Mouse (Mus musculus) 3T3-L1 (cell line): ENCODE measurements at regions not wholly inside any gene's neighbourhood (a gene's known extent, or its start where the extent isn't known, plus 50 kb on each side); places are given as distances from the start of the nearest gene placed in this dataset.

Source experiments
- DNase-seq: peaks from one replicate; pipeline ENCODE4 v3.0.0-alpha.2; 2015; ENCODE audit warnings: low read depth, low spot score

DNA sequence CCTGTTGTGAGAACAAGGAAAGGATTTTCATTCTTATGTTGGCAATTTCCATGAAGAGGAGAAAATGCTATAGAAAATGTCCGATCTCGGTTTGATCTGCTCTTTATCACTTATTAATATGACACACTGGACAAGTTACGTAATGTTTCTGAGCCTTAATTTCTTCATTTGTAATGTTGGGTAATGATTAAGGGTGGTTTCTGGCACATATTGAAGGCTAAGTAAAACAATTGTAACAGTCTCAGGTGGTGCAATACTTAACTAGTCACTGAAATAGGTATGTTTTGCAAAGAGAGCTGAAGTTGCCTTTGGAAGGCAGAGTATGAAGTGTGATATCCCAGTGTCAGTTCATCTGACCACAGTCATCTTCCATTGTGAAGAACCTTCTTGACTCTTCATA, 1427.2 kb upstream of the A1bg start:
- DNase-seq: no peak

DNA sequence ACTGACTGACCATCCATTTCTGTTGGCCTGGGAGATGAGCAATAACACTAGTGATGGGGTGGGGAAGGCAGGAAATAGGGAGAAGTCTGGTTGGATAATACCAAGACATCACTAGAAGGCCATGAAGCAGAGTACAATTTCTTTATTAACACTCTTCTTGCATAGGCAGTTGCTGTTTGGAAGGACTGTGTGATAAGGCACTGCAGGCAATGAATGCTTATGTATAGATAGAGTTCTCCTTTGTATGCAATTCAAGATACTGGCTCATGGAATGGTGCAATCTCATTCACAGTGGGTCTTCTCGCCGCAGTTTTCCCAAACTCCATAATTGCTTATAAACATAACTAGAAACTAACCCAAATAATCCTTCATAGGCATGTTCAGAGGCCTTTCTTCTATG, 1426.1 kb upstream of the A1bg start:
- DNase-seq: no peak

DNA sequence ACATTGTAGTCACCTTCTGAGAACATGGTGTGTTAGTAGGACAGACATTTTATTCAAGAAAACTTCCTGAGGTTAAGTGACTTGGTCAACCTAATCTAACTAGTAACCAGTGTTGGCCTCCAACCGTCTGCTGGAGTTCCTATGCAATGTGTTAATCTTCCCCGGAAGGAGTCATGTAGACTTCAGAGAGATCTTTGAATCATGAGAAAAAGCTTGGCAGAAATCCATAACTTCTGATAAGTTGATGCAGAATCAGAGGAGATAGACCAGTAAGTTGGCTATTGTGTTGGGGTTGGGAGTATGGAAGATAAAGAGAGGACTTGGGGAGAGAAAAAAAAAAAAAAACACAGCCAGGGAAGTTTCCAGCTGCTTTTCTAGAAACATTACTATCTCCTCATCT, 1424.9 kb upstream of the A1bg start:
- no peak for DNase-seq

DNA sequence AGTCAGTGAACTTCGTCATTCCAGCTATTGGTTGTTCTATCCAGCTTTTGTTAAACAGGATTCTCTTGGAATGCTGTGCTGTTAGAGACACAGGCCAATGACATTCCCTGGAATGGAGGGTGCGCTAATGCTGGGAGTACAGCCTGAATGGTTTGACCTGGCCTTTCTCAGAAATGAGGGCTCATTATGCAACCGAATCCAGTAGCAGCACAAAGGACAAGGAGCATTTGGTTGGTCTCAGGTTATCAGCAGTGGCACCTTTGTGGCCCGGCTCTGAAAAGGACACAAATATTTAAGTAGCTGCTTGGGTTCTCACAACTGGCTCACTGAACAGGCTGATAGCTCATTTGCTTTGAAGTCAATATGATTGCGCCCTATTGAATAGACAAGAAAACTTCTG, 1423.1 kb upstream of the A1bg start:
- DNase-seq: no peak

DNA sequence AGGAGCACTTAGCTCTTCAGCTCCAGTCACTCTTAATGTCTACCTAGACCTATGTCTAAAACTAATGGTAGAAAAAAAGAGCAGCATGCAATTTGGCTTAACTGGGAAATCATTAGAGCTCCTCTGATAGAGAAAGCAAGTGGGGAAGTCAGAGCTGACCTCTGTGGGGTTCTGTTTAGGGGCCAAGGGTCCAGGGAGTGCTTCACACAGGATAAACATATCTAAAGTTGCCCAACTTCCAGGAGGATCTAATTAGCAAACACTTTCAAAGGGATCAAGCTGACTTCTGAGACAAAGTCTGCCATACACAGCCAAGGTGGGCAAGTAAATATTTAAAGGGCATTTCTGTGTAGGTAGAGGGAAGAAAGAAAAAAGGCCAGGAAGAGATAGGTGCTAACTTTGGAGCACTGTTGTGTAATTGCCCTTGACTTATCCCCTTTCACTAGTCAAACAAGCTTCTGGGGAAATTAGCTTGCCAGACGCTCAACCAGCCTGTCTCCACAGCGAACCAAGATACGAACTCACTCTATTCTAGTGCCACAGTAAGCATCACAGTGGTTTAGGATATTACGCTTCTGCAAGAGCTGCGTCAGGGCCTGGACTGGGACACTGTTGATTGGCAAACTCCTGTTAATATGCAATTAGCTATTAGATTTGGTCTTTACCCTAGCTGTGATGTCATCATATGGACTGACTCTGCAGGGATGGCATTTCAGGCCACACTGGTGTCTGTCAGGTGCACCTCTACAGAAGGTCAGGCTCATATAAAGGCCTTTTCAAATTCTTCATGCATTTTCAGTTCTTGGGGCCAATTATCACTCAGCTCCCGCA, 1413.9 kb upstream of the A1bg start:
- DNase-seq: no peak

DNA sequence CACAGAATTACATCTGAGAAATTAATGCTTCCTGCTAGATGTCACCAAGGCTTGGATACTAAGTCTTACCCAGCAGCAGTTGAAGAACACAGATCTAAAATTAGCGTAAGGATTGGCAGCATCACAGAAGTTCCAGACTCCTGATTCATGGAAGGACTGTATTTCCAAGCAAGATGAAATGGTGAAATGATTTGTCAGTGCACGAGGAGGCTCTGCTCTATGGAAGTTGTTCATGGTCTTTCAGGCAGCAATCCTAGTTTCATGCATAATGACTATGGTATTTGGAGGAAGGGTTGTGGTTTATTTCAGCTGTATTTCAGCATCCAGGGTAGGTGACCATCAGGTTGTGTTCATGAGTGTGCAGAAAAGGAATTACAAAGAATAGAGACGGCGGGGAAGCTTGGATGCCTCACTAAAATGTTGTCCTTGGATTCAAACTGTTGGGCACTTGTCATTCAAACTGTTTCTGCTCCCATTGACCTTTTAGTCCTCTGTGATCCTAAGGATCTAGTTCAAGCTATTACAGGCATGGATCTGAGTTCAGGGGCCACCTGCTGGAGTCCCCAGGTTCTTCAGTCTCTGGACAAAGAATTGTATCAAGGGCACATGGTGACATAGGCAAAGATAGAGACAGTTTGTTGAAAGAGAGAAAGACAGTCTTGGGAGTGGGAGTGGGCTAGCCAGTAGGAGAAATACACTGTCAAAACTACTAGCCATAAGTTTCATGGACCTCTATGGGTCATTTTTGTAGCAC, 1411.6 kb upstream of the A1bg start:
- DNase-seq: peak; percentile 91

DNA sequence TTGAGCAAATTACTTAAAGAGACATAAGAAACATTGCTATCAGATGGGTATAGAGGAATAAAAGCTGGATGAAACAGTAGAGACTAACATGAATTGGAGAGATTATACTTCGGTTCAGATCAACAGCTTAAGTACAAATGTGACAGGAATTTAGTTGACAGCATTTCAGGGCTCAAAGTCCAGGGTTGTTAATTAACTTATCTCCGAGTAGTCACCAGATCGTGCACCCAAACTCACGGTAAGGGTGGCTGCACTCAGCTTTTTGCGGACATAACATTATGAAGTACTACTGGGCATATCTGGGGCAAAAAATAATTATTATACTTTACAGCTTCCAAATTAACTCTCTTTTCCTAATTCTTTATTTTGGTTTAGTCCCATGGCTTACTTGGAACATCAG, 1409.3 kb upstream of the A1bg start:
- no peak for DNase-seq

DNA sequence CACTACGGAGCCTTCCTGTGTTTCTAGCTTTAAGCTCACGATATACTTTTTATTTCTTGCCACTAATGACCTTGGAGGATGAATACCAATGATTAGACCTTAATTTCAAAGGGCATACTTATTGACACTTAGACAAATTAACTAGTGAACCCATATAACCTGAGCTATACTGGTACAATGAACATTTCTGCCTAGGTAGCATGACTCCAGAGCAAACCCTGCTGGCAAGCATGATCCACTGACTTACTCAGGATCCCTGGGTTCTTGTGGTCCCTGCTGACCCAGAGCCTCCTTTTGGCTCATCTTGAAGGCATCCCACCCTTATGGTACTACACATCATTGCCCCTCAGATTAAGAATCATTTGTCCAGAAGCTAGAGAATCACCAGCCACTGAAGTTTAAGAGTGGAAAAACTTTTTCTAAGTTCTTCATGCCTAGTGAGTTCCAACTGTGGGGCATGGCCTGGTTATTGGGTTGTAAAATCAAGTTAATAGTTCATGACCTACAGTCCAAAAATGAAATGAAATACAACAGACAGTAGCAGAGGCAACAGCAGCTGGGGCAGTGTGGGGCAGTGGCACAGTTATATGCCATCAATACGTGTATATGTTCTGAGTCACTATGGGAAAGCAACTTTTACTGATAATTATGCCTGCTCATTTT, 1408.5 kb upstream of the A1bg start:
- DNase-seq: no peak

DNA sequence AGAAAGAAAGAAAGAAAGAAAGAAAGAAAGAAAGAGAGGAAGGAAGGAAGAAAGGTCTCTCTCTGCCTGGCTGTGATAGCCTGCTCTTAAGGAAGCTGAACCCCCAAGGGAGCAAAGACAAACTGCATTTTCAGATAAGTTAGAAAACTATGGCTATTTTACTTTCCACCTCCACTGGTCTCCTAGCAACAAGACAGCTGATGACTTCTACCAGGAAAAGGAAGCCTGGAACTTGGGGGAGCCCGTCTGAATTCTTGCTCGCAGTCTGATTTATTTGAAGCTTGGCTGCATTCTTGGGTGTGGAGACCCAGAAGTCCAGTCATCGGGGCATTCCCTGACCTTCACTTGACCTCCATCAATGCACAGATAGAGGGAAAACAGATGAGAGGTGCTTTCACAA, 1406.1 kb upstream of the A1bg start:
- peak; percentile 89 for DNase-seq

DNA sequence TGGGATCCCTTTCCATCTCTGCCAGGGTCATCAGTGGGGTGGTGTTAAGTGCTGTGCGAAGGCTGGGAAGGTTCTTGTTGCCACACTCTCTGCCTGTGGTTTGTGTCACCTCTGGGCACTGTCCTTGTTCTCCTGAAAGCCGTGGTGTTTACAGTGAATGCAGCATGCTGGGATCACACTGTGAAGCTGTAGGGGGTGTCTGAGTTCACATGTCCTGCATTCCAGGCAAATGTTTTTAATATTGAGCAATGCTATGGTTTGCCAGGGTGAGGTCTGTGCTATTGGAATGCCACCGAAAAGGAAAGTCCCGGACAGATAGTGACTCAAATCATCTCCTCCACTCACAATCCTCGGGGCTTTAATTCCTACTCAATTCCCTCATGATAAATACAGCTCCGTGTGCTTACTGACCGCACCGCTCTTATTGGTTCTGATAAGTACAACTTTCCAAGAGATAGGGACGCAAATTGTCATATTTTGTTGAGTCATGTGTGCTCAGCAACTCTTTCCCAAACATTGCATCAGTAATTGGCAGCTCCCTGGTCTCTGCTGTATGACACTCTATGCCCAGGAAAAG, 1405.6 kb upstream of the A1bg start:
- peak; percentile 98 for DNase-seq

DNA sequence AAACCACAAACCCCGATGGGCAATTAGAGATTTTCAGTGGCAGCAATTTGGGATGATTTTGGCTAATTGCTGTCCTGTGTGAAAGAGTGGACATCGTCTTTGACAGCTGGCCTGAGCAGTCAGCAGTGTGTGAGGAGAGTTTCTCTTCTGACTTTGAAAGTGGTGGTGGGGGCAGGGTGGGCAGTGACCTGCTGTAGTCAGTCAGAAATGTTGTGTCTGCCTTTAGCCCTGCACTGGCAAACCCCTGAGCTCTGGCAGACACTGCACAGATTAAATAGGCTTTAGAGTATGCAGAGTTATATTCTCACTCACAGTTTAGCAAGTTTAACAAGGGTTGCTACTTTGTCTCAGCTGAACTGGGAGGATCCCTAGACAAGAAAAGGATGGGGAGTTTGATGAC, 1404.7 kb upstream of the A1bg start:
- peak; percentile 63 for DNase-seq

DNA sequence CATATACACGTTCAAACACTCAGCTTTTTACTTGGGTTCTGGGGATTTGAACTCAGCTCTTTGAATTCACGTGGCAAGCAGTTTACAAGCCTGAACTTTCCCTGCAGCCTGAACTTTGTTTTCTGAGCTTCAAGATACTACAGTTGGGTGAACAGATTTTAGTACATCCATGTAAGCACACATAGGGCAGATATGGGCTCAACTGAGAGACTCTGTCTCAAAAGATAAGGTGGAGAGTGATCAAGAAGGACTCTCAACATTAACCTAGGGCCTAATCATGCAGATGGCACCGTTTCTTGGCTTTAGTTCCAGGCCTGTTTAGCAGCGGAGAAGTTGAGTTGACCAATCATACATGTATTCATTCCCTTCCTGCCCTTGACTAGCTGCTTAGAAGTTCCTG, 1403.7 kb upstream of the A1bg start:
- no peak for DNase-seq

DNA sequence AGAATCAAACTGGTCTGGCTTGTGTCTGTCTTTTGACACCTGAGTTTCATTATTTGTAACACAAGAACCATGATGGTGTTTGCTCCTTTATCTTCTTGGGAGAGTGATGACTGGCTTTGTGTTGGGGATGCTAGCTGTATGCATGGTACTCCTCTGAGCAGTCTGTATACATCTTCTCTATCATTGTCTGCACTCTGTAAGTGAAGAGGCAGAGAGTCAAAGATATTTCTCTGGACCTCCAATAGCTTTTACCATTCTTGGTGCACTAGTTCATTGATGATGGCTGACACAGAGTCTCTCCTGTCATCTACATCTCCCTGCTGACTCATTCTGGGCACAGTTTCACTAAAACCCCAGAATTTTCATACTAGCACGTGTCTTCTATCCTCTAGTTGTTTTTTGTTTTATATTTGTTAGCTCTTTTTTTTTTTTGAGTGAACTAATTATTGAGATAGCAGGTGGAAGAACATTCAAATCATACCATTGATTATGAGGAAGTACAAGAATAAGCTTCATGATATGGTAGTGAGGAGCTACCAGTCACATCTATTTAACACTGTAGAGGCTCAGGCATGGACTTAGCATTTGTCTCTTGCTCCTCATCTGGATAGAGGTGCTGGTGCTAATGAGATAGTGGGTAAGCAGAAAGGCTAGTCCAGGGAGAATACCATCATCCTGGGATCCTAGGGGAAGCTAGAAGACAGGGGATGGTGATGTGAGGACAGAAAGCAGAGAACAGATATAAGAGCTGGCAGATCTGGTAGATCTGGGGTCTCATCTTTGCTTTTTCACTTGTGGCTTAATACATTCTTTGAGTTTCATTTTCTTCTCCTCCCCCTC, 1402.9 kb upstream of the A1bg start:
- DNase-seq: no peak

DNA sequence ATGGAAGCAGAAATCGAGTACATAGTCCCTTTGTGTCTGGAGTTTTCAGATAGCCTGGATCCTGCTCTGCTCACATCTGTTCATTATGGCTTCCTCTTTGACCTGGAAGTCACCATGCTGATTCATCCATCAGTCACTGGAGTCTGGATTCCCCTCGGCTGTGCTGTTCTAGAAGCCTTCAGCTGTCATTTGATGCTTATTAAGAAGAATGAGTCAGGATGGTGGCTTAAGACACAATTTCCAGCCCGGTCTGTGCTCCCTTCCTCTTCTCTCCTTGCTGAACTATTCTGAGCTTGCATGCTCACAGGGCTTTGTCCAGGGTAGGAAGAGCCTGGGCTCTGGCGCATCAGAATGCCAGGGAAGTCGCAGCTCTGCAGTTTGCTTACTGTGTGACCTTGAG, 1398.2 kb upstream of the A1bg start:
- DNase-seq: peak; percentile 88

DNA sequence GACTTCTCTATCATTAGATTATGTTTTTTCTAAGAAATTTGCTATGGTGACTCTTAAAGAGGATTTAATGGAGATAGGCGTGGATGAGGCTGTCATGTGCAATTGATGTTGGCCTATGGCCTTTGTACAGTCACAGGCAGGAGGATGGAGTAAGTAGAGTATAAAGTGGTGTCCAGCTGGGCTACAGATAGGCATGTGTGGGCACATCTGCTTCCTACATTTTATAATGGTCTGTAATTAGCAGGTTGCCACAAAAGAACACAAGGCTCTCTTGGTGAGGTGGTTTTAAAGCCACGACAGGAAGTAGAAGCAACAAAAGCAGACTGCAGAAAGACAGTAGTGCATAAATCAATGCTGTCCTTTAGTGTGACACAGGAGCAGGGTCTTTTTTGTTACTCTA, 1391.6 kb upstream of the A1bg start:
- no peak for DNase-seq

DNA sequence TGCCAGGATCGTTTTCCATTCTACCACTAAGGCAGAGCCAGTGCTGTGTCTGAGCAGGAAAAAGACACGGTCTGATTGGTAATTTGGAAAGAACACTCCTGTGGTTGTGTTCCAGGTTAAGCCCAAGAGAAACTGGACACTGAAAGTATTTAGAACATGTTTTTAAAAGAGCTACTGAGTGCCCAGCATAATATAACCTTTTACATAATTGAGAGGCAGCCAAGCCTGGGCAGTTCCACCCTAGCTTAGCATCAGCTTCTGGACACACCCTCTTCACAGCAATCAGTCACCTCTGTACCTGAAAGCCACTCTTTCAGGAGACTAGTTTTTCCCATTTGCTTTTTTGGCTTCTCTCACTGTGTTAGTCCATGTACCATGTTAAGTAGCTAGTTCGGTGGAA, 1379.4 kb upstream of the A1bg start:
- DNase-seq: peak; percentile 33

DNA sequence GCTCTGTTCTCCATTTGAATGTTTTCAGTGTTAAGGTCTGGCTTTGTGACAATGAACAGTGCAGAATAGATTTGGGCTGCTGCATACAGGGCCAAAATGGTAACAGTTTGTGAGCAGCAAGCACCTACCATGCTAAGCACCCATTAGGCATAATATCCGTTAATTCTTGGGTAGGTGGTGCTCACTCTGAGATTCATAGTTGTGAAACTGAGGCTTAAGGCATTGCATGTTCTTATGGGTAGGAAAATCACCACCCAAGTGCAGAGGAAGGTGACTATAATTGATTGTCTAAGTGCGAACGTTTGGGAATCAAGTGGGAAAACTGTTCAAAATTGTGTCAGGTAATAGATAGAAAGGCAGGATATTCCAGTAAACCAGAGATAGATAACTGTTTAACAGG, 1378.8 kb upstream of the A1bg start:
- no peak for DNase-seq

DNA sequence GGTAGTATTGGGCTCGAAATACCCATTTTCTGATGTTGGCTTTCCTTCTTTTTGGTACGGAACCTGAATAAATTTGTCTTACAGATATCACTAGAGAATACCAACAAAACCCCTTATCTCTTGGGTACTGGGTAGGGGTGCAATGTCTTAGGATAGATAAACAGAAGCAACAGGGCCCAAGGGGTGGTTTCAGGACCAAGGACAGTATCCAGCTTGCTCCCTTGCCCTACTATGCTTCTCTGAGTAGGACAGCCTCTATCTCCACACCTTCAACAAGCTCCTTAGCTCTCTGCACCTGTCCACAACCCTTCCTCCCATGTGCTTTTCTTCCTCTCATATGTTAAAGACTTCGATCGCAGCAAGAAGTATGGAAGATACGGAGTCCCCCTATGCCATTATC, 1374.3 kb upstream of the A1bg start:
- no peak for DNase-seq

DNA sequence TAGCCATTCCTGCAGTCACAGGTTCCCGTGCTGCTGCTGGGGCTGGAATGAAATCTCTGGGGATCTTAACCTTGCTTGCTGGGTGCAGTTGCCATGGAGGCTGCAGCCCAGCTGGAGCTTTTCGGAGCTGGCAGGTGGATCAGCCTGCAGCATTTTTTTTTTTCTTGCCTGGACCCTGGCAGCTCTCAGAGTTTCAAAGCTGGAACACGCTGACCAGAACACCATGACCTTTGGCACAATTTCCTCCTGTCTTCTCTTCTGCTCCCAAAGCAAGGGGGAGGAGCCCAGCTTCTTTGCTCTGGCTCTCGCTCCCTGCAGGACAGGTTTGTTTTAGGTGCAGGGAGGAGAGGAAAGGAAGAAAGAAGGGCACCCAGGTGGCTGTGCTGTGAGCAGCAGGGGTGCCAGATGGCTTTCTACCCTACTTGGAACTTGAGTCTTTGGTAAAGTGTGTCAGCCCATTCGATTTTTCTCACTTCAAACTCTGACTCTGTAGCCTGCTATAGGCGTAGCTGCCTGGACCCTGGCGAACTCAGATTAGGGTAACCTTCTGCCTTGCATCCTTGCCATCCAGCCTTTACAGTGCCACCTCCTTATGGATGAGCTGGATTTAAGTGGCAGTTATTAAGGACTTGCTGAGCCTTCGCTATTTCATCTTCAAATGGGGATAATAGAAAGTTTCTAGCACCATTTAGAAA, 1372.6 kb upstream of the A1bg start:
- DNase-seq: no peak

DNA sequence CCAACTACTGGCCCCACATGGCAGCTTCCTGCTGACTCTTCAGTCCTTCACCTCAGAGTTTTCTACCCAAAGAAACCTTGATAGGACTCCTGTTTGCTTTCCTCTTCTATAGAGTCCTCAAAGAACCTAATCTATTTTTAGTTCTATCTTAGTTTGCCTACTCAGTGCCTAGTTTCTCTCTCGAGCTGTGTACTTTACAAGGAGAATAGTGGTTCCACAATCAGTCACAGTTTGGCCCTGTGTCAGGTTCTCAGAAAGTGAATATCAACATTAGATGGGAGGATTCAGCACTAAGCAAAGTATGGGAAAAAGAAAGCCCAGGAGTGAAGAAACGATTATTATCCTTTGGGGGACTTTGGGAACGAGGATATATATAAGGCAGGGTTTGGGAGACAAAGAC, 1372.0 kb upstream of the A1bg start:
- no peak for DNase-seq

DNA sequence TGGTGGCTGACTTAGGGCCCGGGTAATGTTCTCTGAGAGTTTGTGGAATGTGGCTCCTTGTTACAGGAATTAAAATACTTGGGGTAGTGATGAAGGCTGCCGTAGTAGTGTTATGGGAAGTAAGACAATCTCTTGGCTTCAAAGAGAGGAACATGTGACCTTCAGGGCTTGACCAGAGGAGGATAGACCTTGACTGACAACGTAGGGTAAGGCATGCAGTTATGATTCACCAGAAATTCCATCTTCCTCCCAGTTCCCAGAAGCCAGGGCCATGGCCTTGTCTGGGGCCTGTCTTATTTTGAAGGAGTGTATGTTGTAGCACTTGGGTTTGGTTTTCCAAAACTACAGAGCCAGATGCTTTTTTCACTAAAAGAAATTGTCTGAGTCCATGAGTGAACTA, 1370.1 kb upstream of the A1bg start:
- peak; percentile 51 for DNase-seq
